Mouse (Mus musculus) inflammation-experienced regulatory T-cells, adult 6 months (primary cell): ENCODE results near the gene Mcur1. TPM values are rescaled to one million over a fixed set of nuclear protein-coding genes. Genes with fewer than 3 reads are reported as not detected.

Source experiments
- ATAC-seq: one replicate; pipeline ENCODE4 v1.8.0; 2017
- polyA plus RNA-seq, 3 experiments: library from polyadenylated mRNA; unstranded; fragments of 100-300 nt; shearing (Covaris generic); gene quantifications; one replicate each; pipeline ENCODE4 v1.2.1; 2017

Mcur1 gene
- polyA plus RNA-seq, 3 experiments from 2014 or later: 7.1 to 19.0 (median 17.0) TPM

GRCm38 (mm10) chr13:43564733-43565132 lies 4.7 kb upstream of the Mcur1 start:
- no peak for ATAC-seq

GRCm38 (mm10) chr13:43562726-43563125 lies 2.7 kb upstream of the Mcur1 start:
- no peak for ATAC-seq

GRCm38 (mm10) chr13:43560458-43561411 lies 744 bp upstream of the Mcur1 start:
- ATAC-seq: no peak

GRCm38 (mm10) chr13:43558959-43559358 lies 1.0 kb downstream of the Mcur1 start:
- ATAC-seq: no peak

DNA sequence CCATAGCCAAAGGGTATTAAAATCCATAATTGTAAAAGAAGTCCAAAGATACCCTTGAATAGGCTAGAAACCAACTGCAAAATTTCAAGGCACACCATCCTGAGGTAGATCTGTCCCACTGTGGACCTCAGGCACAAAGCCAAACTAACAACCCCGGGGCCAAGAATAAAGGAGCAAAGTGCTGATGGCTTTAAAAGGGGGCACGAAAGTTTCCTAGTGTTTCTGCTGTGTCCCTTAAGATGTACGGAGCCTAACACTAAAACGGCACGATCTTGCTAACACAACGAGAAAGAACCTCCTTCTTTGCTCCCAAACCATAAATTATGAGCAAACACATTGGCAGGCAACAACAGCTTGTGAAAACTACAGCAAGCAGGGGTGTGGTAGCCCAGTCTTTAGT lies 1.6 kb downstream of the Mcur1 start:
- ATAC-seq: no peak

GRCm38 (mm10) chr13:43556913-43557542 lies 3.0 kb downstream of the Mcur1 start:
- ATAC-seq: no peak

DNA sequence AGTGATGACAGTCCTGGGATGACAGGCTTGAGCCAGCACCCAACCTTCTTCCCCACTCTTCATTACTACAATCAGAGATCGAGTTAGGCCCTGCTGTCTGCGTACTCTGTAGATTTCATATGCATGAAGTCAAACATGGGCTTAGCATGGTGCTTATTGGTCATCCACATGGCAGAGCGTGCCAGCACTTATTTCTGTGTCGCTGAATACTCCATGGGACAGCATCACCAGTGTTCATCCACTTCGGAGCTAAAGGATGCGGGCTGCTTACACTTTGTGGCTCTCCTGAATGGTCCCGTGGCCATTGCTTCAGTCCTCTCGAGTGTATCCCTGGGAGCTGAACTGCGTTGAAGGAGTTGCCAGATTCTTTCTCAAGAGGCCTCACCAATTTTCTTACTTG lies 4.7 kb downstream of the Mcur1 start:
- no peak for ATAC-seq

DNA sequence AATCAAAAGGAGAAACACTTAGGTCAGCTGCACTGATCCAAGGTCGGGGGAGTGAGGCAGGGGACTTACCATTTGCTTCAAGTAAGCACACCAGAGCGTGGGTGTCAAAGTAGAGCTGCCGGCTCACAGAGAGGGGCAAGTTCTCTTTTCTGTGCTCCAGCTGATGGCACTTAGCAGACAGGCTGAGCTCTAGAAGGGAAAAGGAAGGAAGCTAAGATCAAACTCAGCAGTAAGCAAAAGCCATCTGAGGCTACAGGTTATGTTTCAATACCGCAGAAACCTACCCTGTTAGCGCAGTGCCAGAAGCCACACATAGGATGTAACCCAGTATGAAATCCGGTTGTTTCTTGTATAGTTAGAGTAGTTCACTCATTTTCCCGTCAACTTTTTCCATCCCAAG lies 5.2 kb downstream of the Mcur1 start:
- ATAC-seq: peak; percentile 63

GRCm38 (mm10) chr13:43550676-43551075 lies 9.3 kb downstream of the Mcur1 start:
- ATAC-seq: no peak

GRCm38 (mm10) chr13:43549870-43550269 lies 10.1 kb downstream of the Mcur1 start:
- peak; percentile 53 for ATAC-seq

DNA sequence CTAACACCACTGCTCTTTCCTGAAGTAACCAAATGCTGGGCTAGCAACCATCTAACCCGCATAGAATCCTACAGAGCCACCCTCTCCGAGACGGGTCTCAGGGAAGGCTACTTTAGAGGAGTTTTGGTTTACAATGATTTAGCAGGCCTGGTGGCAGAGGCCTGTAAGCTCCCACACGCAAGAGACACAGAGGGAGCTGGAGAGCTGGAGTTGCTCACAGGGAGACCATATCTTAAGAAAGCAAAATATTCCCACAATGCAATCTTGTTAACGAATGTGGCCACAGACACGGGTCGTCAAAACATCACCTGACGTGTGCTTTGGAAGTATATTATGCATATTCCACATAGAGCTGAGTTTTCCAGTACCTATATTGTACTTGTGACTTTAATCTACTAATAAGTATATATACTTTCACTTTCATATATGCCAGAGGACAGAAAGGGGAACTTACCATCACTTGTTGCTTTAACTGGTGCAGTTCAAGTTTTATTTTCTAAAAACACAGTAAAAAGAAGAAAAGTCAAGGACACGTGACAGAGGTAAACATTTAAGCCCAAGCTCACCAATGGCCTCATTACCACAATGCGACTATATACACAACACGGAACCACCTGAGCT lies 10.8 kb downstream of the Mcur1 start:
- ATAC-seq: peak; percentile 44

GRCm38 (mm10) chr13:43548617-43549016 lies 11.4 kb downstream of the Mcur1 start:
- ATAC-seq: no peak

- peak; percentile 47 for ATAC-seq
Measured at GRCm38 (mm10) chr13:43546861-43547260, 13.1 kb downstream of the Mcur1 start.

- ATAC-seq: no peak
Measured at GRCm38 (mm10) chr13:43540205-43540815, 19.7 kb downstream of the Mcur1 start.

- ATAC-seq: no peak
Measured at GRCm38 (mm10) chr13:43539409-43539808, 20.6 kb downstream of the Mcur1 start.

DNA sequence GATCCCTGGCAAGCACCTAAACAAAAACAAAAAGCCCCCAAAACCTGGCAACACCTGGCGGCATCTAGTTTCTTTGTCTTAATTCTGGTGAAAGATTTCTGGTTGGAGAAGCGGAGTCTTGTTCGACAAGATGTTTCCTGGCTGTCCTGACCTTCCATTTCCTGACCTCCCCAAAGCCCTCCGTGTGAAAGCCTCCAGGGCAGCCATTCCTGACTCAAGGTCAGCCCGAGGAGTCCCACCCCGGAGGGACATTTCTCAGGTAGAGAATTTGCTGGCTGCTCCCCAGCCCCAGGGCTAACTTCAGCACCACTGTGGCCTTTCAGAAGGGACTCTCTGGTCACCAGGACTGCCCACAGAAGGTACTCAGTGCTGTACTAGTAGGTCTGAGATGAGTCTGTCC lies 22.1 kb downstream of the Mcur1 start:
- no peak for ATAC-seq

GRCm38 (mm10) chr13:43534015-43534414 lies 26.0 kb downstream of the Mcur1 start:
- no peak for ATAC-seq

- ATAC-seq: no peak
Measured at GRCm38 (mm10) chr13:43530832-43531693, 28.9 kb downstream of the Mcur1 start.

- ATAC-seq: no peak
Measured at GRCm38 (mm10) chr13:43530129-43530831, 29.7 kb downstream of the Mcur1 start.

DNA sequence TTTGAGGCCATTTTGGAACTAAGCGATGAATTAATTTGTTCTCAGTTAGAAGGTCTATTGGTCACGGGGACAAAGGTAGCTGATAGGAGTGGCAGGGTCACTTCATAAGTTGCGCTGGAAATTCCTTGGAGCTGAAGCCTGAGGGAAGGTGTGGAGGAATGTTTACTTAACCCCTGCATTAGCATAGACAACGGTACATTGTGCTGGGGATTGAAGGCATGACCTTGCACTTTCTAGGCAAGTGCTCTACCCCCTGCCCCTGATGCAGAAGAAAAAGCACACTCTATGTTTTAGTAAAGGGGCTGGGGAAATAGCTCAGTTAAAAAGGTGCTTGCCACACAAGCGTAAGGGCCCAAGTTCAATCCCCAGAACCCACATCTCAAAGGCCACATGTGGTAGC lies 33.7 kb downstream of the Mcur1 start:
- no peak for ATAC-seq
